Mouse (Mus musculus) brain, embryonic 14.5 days (tissue): ENCODE data around the gene Tfpi2.

Experiments
- CTCF ChIP-seq: fragments of 200-500 bp; IDR thresholded peaks from 2 replicates; pipeline ENCODE4 v1.5.1; 2012; ENCODE audit warnings: inconsistent platforms, mild to moderate bottlenecking, moderate library complexity, borderline replicate concordance; ENCODE audit not compliant: insufficient read depth, insufficient read length; ENCODE audit errors: extremely low read depth
- POLR2A ChIP-seq: fragments of 200-500 bp; IDR thresholded peaks from 2 replicates; pipeline ENCODE4 v1.6.1; 2012; ENCODE audit warnings: mild to moderate bottlenecking, inconsistent platforms, borderline replicate concordance; ENCODE audit not compliant: poor library complexity, insufficient read depth, insufficient read length, severe bottlenecking; ENCODE audit errors: extremely low read depth

- TF ChIP-seq CTCF (no peak), POLR2A (no peak)
Observed at GRCm38 (mm10) chr6:4000716-4001115, 12.0 kb upstream of the Tfpi2 start.
